Mouse (Mus musculus) brain, adult 10 weeks (tissue): Measurements from ENCODE around the gene Nol7. TPM values are rescaled to one million over a fixed set of nuclear protein-coding genes. Genes with fewer than 3 reads are reported as not detected.

Source experiments
- polyA plus RNA-seq: library from polyadenylated mRNA; stranded (reverse); fragments of 350-450 nt; fragmentation: Illumina TruSeq; extraction: RNeasy Lipid Tissue Mini Kit (QIAGEN cat#74804); gene quantifications from one replicate; pipeline ENCODE4 v1.2.3, GENCODE M21; 2015; ENCODE audit warnings: low read depth, low replicate concordance

Nol7 gene
- 93.8 TPM for polyA plus RNA-seq

DNA sequence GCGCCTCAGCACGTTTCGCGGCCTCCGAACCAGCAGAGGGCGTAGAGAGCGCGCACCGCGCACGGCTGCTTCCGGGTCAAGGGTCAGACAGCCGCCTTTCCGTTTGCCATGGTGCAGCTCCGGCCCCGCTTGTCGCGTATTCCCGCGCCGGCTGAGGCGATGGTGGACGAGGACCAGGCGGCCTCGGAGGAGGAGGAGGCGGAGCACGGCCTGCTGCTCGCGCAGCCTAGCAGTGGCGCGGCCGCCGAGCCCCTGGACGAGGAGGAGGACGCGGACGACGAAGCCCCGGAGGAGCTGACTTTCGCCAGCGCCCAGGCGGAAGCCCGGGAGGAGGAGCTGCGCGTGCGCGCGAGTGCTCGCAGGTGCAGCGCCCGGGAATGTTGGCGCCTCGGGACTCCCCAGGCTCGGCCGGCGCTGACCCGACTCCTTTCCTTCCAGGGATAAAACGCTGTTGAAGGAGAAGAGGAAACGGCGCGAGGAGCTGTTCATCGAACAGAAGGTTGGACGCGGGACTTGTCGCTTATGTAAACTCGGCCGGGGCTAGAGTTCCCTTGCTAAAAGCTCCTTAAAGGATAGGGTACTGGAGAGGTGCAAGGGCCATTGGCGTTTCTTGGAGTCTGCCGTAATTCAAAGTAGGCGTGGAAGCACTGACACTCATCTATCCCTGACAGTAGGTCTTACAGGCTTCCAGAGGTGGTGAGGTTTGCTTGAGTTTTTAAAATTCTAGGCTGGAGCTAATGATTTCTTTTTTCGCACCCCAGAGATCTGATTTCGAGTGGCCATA is at the start of gene Nol7:
Gene Nol7 (plus strand): TSS at position 94 of the 784 bp plus-strand sequence.

DNA sequence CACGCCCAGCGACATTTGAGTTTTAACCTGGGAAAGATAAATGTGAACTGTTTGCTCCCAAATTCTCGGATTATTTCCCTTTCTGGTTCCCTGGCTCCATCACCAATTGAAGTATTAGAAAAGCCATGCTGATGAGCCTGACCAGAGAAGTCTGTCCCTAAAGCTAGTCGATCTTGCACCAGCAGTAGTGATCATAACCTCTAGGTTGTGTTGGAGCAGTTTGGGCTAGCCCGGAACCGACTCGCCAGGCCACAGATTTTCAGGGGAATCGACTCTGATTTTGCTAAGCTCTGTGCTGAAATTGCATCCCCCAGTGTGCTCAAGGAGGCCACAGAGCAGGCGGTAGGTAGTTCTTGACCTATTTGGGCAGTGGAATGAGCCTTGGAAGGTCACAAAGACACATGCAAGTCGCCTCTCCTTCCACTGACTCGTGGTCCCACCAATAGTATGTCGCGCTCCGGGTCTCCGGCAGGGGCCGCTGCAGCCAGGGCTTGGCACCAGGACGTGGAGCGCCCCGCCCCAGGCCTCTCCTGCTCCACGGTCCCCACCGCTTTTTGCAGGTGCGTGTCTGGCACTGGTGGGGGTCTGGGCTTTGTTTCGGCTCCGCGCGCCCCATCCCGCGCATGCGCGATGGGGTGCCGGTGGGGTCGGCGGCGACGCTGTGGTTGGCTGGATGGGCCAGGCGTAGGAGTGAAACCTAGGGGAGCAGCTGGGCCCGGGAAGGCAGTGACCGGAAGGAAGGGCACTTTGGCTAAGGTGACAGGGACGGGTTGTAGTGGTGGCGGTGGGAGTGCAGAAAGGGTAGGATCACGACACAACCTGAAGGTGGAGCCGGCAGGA is 33.0 kb upstream of the Nol7 start, which contains the start of gene Sirt5:
Gene Sirt5 (plus strand): TSS at position 512 of the 840 bp plus-strand sequence.

Other genes starting within 250 kb of the Nol7 start
- gene Tbc1d7, start 226.9 kb upstream of the Nol7 start, polyA plus RNA-seq = 31.0 TPM
- gene Gfod1, start 94.2 kb upstream of the Nol7 start, polyA plus RNA-seq = 43.3 TPM
- gene Sirt5, start 32.9 kb upstream of the Nol7 start, polyA plus RNA-seq = 19.8 TPM
- 74.2 TPM for gene Ranbp9, start 82.9 kb downstream of the Nol7 start, polyA plus RNA-seq
- 14.0 TPM for gene Mcur1, start 161.8 kb downstream of the Nol7 start, polyA plus RNA-seq
- gene Rnf182, start 217.3 kb downstream of the Nol7 start, polyA plus RNA-seq = 11.7 TPM